Mouse (Mus musculus): ENCODE results near the gene Rptor. TPM values are rescaled to one million over a fixed set of nuclear protein-coding genes. Genes with fewer than 3 reads are reported as not detected.

Gene Rptor
- polyA plus RNA-seq, 2 experiments = 3.7 to 5.8 TPM

- WGBS (ENCODE audit: insufficient replicate concordance) = 74% methylated on average over 9 of the region's 9 CpGs
- Histone ChIP-seq H3K4me2 (ENCODE audit: low read depth) (no peak overlapping the region), H3K9me3 (ENCODE audit: control insufficient read depth, low read length) (no peaks in the 10 kb centered on the region), H3K9ac (replicated peaks) (no peak overlapping the region), H3K4me1 (replicated peaks; ENCODE audit: control insufficient read depth in 2 of 2, insufficient read depth in 2 of 2, low read length in 1 of 2) (peaks cover 3 to 13% of the 10 kb centered on the region in 2 experiments; a peak in 3 of 4 replicates), H3K27ac (no peak overlapping the region), H3K27me3 (ENCODE audit: control insufficient read depth, insufficient read depth, low read length) (no peaks in the 10 kb centered on the region), H3K36me3 (replicated peaks; ENCODE audit: control insufficient read depth, insufficient read depth, low read depth) (peaks cover 5% of the 10 kb centered on the region), H3K4me3 (ENCODE audit: insufficient read depth in 1 of 2, low read depth in 2 of 2, low read length in 2 of 2) (no peak overlapping the region)
- no peak for TF ChIP-seq CTCF (IDR thresholded peaks at IDR 0.05; ENCODE audit: low read depth)
- no peak for TF ChIP-seq EP300 (IDR thresholded peaks at IDR 0.05; ENCODE audit: low read depth)
- DNase-seq (ENCODE audit: low read depth in 3 of 3, low spot score in 3 of 3) = no peak
- no peak for ATAC-seq (ENCODE audit: insufficient read depth)
These were observed 313.0 kb downstream of the Rptor start for GRCm38 (mm10) chr11:119915666-119916065.

- no peak for TF ChIP-seq EP300 (IDR thresholded peaks at IDR 0.05; ENCODE audit: low read depth)
- no peak for TF ChIP-seq CTCF (IDR thresholded peaks at IDR 0.05; ENCODE audit: low read depth)
- Histone ChIP-seq H3K9ac (replicated peaks) (no peak overlapping the region), H3K27me3 (ENCODE audit: control insufficient read depth, insufficient read depth, low read length) (no peaks in the 10 kb centered on the region), H3K4me1 (replicated peaks; ENCODE audit: control insufficient read depth in 2 of 2, insufficient read depth in 2 of 2, low read length in 1 of 2) (peaks cover 3 to 13% of the 10 kb centered on the region in 2 experiments; a peak in 3 of 4 replicates), H3K4me2 (ENCODE audit: low read depth) (no peak overlapping the region), H3K9me3 (ENCODE audit: control insufficient read depth, low read length) (no peaks in the 10 kb centered on the region), H3K4me3 (ENCODE audit: insufficient read depth in 1 of 2, low read depth in 2 of 2, low read length in 2 of 2) (no peak overlapping the region), H3K36me3 (replicated peaks; ENCODE audit: control insufficient read depth, insufficient read depth, low read depth) (peaks cover 5% of the 10 kb centered on the region), H3K27ac (no peak overlapping the region)
- ATAC-seq (ENCODE audit: insufficient read depth) (peak; percentile 17; the same call in 1 of the 2 replicates), DNase-seq (ENCODE audit: low read depth in 3 of 3, low spot score in 3 of 3) (no peak)
- WGBS (ENCODE audit: insufficient replicate concordance) = 76% methylated on average over 15 of the region's 15 CpGs
These were observed 313.5 kb downstream of the Rptor start for GRCm38 (mm10) chr11:119916102-119916790.

- Histone ChIP-seq H3K9ac (replicated peaks) (no peak overlapping the region), H3K9me3 (ENCODE audit: control insufficient read depth, low read length) (no peaks in the 10 kb centered on the region), H3K27me3 (ENCODE audit: control insufficient read depth, insufficient read depth, low read length) (no peaks in the 10 kb centered on the region), H3K4me2 (ENCODE audit: low read depth) (no peak overlapping the region), H3K36me3 (replicated peaks; ENCODE audit: control insufficient read depth, insufficient read depth, low read depth) (peaks cover 5% of the 10 kb centered on the region), H3K27ac (no peak overlapping the region), H3K4me3 (ENCODE audit: insufficient read depth in 1 of 2, low read depth in 2 of 2, low read length in 2 of 2) (no peak overlapping the region), H3K4me1 (replicated peaks; ENCODE audit: control insufficient read depth in 2 of 2, insufficient read depth in 2 of 2, low read length in 1 of 2) (peaks cover 3 to 13% of the 10 kb centered on the region in 2 experiments; a peak in 3 of 4 replicates)
- DNase-seq (ENCODE audit: low read depth in 3 of 3, low spot score in 3 of 3) (no peak), ATAC-seq (ENCODE audit: insufficient read depth) (no peak)
- TF ChIP-seq CTCF (IDR thresholded peaks at IDR 0.05; ENCODE audit: low read depth) (no peak), EP300 (IDR thresholded peaks at IDR 0.05; ENCODE audit: low read depth) (no peak)
- 86% methylated on average over 21 of the region's 21 CpGs for WGBS (ENCODE audit: insufficient replicate concordance)
These were observed 314.2 kb downstream of the Rptor start for GRCm38 (mm10) chr11:119916834-119917469.

- no peak for TF ChIP-seq CTCF (IDR thresholded peaks at IDR 0.05; ENCODE audit: low read depth)
- no peak for TF ChIP-seq EP300 (IDR thresholded peaks at IDR 0.05; ENCODE audit: low read depth)
- H3K27ac ChIP-seq = no peak overlapping the region
- H3K36me3 ChIP-seq (replicated peaks; ENCODE audit: control insufficient read depth, insufficient read depth, low read depth) = peaks cover 5% of the 10 kb centered on the region
- ATAC-seq (ENCODE audit: insufficient read depth) (no peak), DNase-seq (ENCODE audit: low read depth in 3 of 3, low spot score in 3 of 3) (no peak)
- H3K27me3 ChIP-seq (ENCODE audit: control insufficient read depth, insufficient read depth, low read length) = no peaks in the 10 kb centered on the region
- H3K9me3 ChIP-seq (ENCODE audit: control insufficient read depth, low read length) = no peaks in the 10 kb centered on the region
- no peak overlapping the region for H3K4me3 ChIP-seq (ENCODE audit: insufficient read depth in 1 of 2, low read depth in 2 of 2, low read length in 2 of 2)
- peaks cover 0 to 6% of the 10 kb centered on the region in 2 experiments; a peak in 2 of 4 replicates for H3K4me1 ChIP-seq (replicated peaks; ENCODE audit: control insufficient read depth in 2 of 2, insufficient read depth in 2 of 2, low read length in 1 of 2)
- 78% methylated on average over 7 of the region's 7 CpGs for WGBS (ENCODE audit: insufficient replicate concordance)
- no peak overlapping the region for H3K9ac ChIP-seq (replicated peaks)
- H3K4me2 ChIP-seq (ENCODE audit: low read depth) = no peak overlapping the region
These were observed 315.8 kb downstream of the Rptor start for GRCm38 (mm10) chr11:119918521-119918920.

GRCm38 (mm10) chr11:119919432-119919831, 316.7 kb downstream of the Rptor start:
- Histone ChIP-seq H3K27me3 (ENCODE audit: control insufficient read depth, insufficient read depth, low read length) (no peaks in the 10 kb centered on the region), H3K9me3 (ENCODE audit: control insufficient read depth, low read length) (no peaks in the 10 kb centered on the region), H3K4me2 (ENCODE audit: low read depth) (no peak overlapping the region), H3K4me3 (ENCODE audit: insufficient read depth in 1 of 2, low read depth in 2 of 2, low read length in 2 of 2) (no peak overlapping the region), H3K36me3 (replicated peaks; ENCODE audit: control insufficient read depth, insufficient read depth, low read depth) (peaks cover 5% of the 10 kb centered on the region), H3K27ac (no peak overlapping the region), H3K9ac (replicated peaks) (no peak overlapping the region), H3K4me1 (replicated peaks; ENCODE audit: control insufficient read depth in 2 of 2, insufficient read depth in 2 of 2, low read length in 1 of 2) (peaks cover 0 to 4% of the 10 kb centered on the region in 2 experiments; a peak in 2 of 4 replicates)
- ATAC-seq (ENCODE audit: insufficient read depth) (no peak), DNase-seq (ENCODE audit: low read depth in 3 of 3, low spot score in 3 of 3) (no peak)
- WGBS (ENCODE audit: insufficient replicate concordance) = 79% methylated on average over 4 of the region's 4 CpGs
- TF ChIP-seq EP300 (IDR thresholded peaks at IDR 0.05; ENCODE audit: low read depth) (no peak), CTCF (IDR thresholded peaks at IDR 0.05; ENCODE audit: low read depth) (no peak)
